In genomic region chr1:186482177-186482576, GRCm38 (mm10) we compare ENCODE assay signal across 10 mouse cellular contexts.
DNase-seq lines count a peak whose midpoint lies in the region; ATAC-seq and TF ChIP-seq lines count a peak whose summit lies in the region.
"Had no signal": no experiment of that assay in that cellular context is flagged by ENCODE, and none has a peak within 500 bp of the region (broad histone marks: within the 10 kb centered on the region; RNA-seq: fewer than 3 reads in every experiment).

No protein-coding gene starts in this region.

- intact Hi-C loops in left cerebral cortex, adult 2 months (cut with DNase I): no loop called here

- no peak overlapping the region for H3K27ac ChIP-seq in kidney, adult 2 months (ENCODE audit: insufficient read depth, low read depth, low read length)
- no peak overlapping the region for H3K27ac ChIP-seq in left cerebral cortex, adult 2 months
- H3K27ac ChIP-seq: liver, embryonic 14.5 days had no signal

- H3K36me3 ChIP-seq in kidney, adult 2 months (ENCODE audit: control insufficient read depth, insufficient read depth, low read length): no peaks in the 10 kb centered on the region
- H3K36me3 ChIP-seq in myocyte (ENCODE audit: control insufficient read depth, insufficient read depth): no peaks in the 10 kb centered on the region

- H3K27me3 ChIP-seq in kidney, adult 2 months (replicated peaks; ENCODE audit: control insufficient read depth, insufficient read depth, low read length): no peaks in the 10 kb centered on the region
- no peaks in the 10 kb centered on the region for H3K27me3 ChIP-seq in myocyte (ENCODE audit: control insufficient read depth, insufficient read depth, insufficient read length)

- no peak for TF ChIP-seq CTCF in kidney, adult 2 months (conservative IDR thresholded peaks at IDR 0.05; ENCODE audit: insufficient read depth, insufficient read length, low read depth, low read length)
- TF ChIP-seq CTCF in left cerebral cortex, adult 2 months (IDR thresholded peaks at IDR 0.05): no peak

- WGBS in kidney, adult 2 months: 58% methylated on average over 8 of the region's 8 CpGs

- H3K4me3 ChIP-seq in kidney, adult 2 months (ENCODE audit: insufficient read depth, low read depth, low read length): no peak overlapping the region
- H3K4me3 ChIP-seq in myocyte: no peak overlapping the region
- no peak overlapping the region for H3K4me3 ChIP-seq in left cerebral cortex, adult 2 months

- peaks cover 6% of the 10 kb centered on the region for H3K4me1 ChIP-seq in kidney, adult 2 months (ENCODE audit: control insufficient read depth, insufficient read depth, low read length)

- peak; percentile 63 for DNase-seq in adrenal gland, adult 2 months
- DNase-seq in adrenal gland, postnatal 25 days: no peak
- peak; percentile 37 for DNase-seq in kidney, adult 2 months
- DNase-seq in kidney, postnatal 25 days: no peak
- peak; percentile 32 for DNase-seq in heart, postnatal 4 days
- no peak for DNase-seq in left cerebral cortex, adult 2 months (ENCODE audit: extremely low spot score in 1 of 2, low spot score in 2 of 2)

- no peak overlapping the region for H3ac ChIP-seq in myocyte (ENCODE audit: control insufficient read depth, insufficient read length)

- peak overlapping the region; percentile 57 for H3K4me2 ChIP-seq in myocyte (ENCODE audit: low read depth)

- no peak for ATAC-seq in megakaryocyte-erythroid progenitor cell, adult 5-6 weeks (replicated peaks; ENCODE audit: low FRiP score, low TSS enrichment, poor library complexity, severe bottlenecking)
- ATAC-seq: intestine, embryonic 16.5 days had no signal

- no peak for TF ChIP-seq POLR2A in kidney, adult 2 months (IDR thresholded peaks at IDR 0.05; ENCODE audit: low read depth, low read length)
- no peak for TF ChIP-seq POLR2A in myocyte (IDR thresholded peaks at IDR 0.05; ENCODE audit: insufficient read length, low read depth)

- H3K79me2 ChIP-seq in myocyte (ENCODE audit: control insufficient read depth, insufficient read depth): no peaks in the 10 kb centered on the region

TF ChIP-seq in myocyte, 11 proteins besides CTCF, POLR2A, EP300 and RAD21:
- TF ChIP-seq USF1 (IDR thresholded peaks at IDR 0.05; ENCODE audit: low read depth): no peak
- no peak for TF ChIP-seq REST (IDR thresholded peaks at IDR 0.05; ENCODE audit: insufficient read depth, insufficient read length)
- TF ChIP-seq POLR2AphosphoS2 (IDR thresholded peaks at IDR 0.05; ENCODE audit: insufficient read length, low read depth): no peak
TF ChIP-seq in myocyte: peak in this region for 0.

Comparison
In these comparisons a context has a peak if more than half of its experiments do, and no peak if none do; other contexts are left out.
1. DNase-seq: peak in adrenal gland, adult 2 months (single experiment), kidney, adult 2 months (single experiment) and heart, postnatal 4 days (single experiment); none in adrenal gland, postnatal 25 days (single experiment), kidney, postnatal 25 days (0 of 2) and left cerebral cortex, adult 2 months (0 of 2).